Mouse (Mus musculus): ENCODE measurements around the gene Lrch4. TPM values are rescaled to one million over a fixed set of nuclear protein-coding genes. Genes with fewer than 3 reads are reported as not detected.

Gene Lrch4
- 19.1 and 19.3 TPM in 2 replicates for polyA plus RNA-seq (2015; fragmentation: Nextera tagmentation; extraction: Ambion mirVana)

DNA sequence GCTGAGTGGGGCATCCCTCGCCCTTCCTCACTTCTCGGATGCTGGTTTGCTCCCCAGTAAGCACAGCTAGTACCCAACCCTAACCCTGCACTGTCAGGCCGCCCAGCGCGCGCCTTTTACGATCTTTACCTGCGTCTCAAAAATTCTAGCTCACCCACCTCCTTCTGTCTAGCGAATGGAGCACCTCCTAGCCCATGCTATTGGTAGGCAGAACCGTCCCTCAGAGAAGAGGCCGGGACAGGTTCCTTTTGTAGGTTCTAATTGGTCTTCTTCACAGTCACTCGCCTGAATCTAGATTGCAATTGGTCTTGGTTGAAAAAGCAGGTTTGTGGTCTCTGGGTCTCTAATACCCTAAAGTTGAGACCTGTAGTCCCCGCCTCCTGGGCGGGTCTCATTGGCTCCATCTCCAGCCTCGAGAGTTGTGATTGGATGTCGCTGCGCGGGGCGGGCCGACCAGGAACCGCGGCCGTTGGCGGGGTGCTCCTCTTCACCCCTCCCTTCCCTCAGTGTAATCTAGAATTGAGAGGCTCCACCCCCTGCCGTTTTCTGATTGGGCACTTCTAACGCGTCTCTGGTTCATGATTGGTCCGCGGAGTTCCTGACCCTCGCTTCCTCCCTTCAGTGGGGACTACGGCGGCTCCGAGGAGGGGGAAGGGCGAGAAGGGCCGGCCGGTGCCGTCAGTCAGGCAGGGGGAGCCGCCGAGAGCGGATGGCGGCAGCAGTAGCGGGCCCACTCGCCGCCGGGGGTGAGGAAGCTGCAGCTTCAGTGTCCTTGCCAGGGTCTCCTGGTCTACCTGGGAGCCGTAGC lies at the start of gene Lrch4, which contains the start of the genes Fbxo24 and Gm20605:
Gene Lrch4, plus strand, starts transcription at position 624 of the 808 bp plus-strand sequence.
Gene Fbxo24, minus strand, starts transcription at position 505 of the 808 bp plus-strand sequence.
Gene Gm20605, plus strand, starts transcription at position 678 of the 808 bp plus-strand sequence.
- peak within 1 kb of the TSS; percentile 94 for H3K27ac ChIP-seq (ENCODE audit: low read length)
- H3K4me3 ChIP-seq (replicated peaks; ENCODE audit: low read length): peak within 1 kb of the TSS; percentile 98
- H3K36me3 ChIP-seq (ENCODE audit: control insufficient read depth, insufficient read depth): no peaks in the 10 kb centered on the region
- H3K9me3 ChIP-seq (ENCODE audit: control insufficient read depth, low read length): no peaks in the 10 kb centered on the region
- no peaks in the 10 kb centered on the region for H3K27me3 ChIP-seq (replicated peaks; ENCODE audit: control insufficient read depth, insufficient read depth, low read length)
- WGBS: under 1% methylated on average over 45 of the region's 46 CpGs
- H3K4me1 ChIP-seq (replicated peaks; ENCODE audit: control insufficient read depth, insufficient read depth, low read length): peaks cover 26% of the 10 kb centered on the region
- peak within 1 kb of the TSS; percentile 94 for H3K4me2 ChIP-seq (ENCODE audit: low read length)
- H3K9ac ChIP-seq (replicated peaks; ENCODE audit: low read depth, low read length): peak within 1 kb of the TSS; percentile 85
- ATAC-seq: peak; percentile 98

- Histone ChIP-seq H3K9ac (replicated peaks; ENCODE audit: low read depth, low read length) (no peak overlapping the region), H3K4me1 (replicated peaks; ENCODE audit: control insufficient read depth, insufficient read depth, low read length) (no peaks in the 10 kb centered on the region; the same call in 1 of the 2 replicates), H3K36me3 (ENCODE audit: control insufficient read depth, insufficient read depth) (no peaks in the 10 kb centered on the region), H3K9me3 (ENCODE audit: control insufficient read depth, low read length) (no peaks in the 10 kb centered on the region), H3K4me3 (replicated peaks; ENCODE audit: low read length) (no peak overlapping the region), H3K27ac (ENCODE audit: low read length) (no peak overlapping the region), H3K27me3 (replicated peaks; ENCODE audit: control insufficient read depth, insufficient read depth, low read length) (no peaks in the 10 kb centered on the region; the same call in 1 of the 2 replicates), H3K4me2 (ENCODE audit: low read length) (no peak overlapping the region)
- ATAC-seq: no peak
- 87% methylated on average over 6 of the region's 6 CpGs for whole genome bisulfite sequencing
Observed at GRCm38 (mm10) chr5:137580246-137580645, 48.7 kb upstream of the Lrch4 start.

DNA sequence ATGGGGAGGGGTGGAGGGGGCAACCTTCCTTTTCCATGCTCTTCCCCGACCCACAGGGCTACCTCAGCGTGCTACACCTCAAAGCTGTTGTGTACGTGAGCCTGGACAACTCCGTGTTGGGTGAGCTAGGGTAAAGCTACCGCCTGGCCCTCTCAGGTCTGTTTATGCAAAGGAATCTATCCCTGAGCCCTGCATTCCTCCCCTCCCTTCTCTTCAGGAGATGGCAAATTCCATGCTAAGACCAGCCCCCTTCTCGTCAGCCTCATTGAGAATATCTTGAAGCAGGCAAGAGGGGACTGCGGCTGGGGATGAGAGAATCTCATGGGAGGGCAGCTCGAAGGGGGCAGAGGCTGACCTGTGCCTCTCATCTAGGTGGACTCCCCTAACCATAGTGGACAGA lies 46.2 kb upstream of the Lrch4 start:
- no peak overlapping the region for H3K27ac ChIP-seq (ENCODE audit: low read length)
- H3K27me3 ChIP-seq (replicated peaks; ENCODE audit: control insufficient read depth, insufficient read depth, low read length): no peaks in the 10 kb centered on the region; the same call in 1 of the 2 replicates
- WGBS: 51% methylated on average over 8 of the region's 8 CpGs
- no peak overlapping the region for H3K4me3 ChIP-seq (replicated peaks; ENCODE audit: low read length)
- H3K36me3 ChIP-seq (ENCODE audit: control insufficient read depth, insufficient read depth): no peaks in the 10 kb centered on the region
- no peak for ATAC-seq
- no peaks in the 10 kb centered on the region; the same call in 1 of the 2 replicates for H3K4me1 ChIP-seq (replicated peaks; ENCODE audit: control insufficient read depth, insufficient read depth, low read length)
- peak overlapping the region; percentile 53; the same call in 1 of the 2 replicates for H3K4me2 ChIP-seq (ENCODE audit: low read length)
- peak overlapping the region; percentile 61; the same call in 1 of the 2 replicates for H3K9ac ChIP-seq (replicated peaks; ENCODE audit: low read depth, low read length)
- H3K9me3 ChIP-seq (ENCODE audit: control insufficient read depth, low read length): no peaks in the 10 kb centered on the region

DNA sequence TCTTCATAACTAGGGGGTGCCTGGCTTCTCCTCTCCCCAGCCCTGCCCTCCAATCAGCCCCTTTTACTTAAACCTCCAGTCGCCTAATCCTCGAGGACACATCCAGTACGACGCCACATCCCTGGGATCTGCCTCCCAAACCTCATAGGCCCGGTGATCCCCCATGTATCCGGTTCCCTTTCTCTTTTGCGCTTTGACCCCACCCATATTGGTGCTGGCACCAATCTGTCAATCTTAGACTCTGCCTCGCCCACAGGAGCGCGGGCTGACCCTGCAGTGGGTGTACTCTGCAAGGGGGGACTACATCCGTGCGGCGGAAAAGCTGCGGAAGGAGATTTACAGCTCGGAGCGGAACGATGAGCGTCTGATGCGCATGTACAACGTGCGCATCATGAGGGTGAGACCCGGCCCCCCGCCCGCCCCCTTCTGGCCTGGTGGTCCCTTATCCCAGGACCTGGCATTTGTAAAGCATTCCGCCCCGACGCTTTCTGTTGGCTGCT lies 45.2 kb upstream of the Lrch4 start:
- Histone ChIP-seq H3K4me2 (ENCODE audit: low read length) (peak overlapping the region; percentile 53), H3K4me1 (replicated peaks; ENCODE audit: control insufficient read depth, insufficient read depth, low read length) (no peaks in the 10 kb centered on the region; the same call in 1 of the 2 replicates), H3K27ac (ENCODE audit: low read length) (peak overlapping the region; percentile 70), H3K27me3 (replicated peaks; ENCODE audit: control insufficient read depth, insufficient read depth, low read length) (no peaks in the 10 kb centered on the region; the same call in 1 of the 2 replicates), H3K36me3 (ENCODE audit: control insufficient read depth, insufficient read depth) (no peaks in the 10 kb centered on the region), H3K4me3 (replicated peaks; ENCODE audit: low read length) (peak overlapping the region; percentile 48), H3K9ac (replicated peaks; ENCODE audit: low read depth, low read length) (peak overlapping the region; percentile 61), H3K9me3 (ENCODE audit: control insufficient read depth, low read length) (no peaks in the 10 kb centered on the region)
- ATAC-seq: peak; percentile 90
- WGBS: 21% methylated on average over 27 of the region's 27 CpGs

DNA sequence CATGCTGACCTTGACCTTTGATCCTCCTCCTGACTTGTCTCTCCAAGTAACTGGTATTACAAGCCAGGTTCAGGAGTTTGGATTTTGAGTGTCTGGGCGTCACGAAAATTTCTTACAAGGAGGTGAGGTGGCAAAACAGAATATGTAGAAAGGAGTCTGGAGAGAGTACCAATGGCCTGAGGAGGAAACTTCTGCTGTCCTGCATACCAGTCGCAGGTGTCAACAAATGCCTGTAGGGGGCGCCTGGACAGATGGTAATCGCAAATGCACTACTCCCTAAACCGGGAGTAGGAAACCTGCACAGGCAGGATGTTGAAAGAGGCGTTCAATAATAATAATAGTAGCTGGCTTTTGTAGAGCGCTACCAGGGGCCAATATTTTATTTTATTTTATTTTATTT lies 43.9 kb upstream of the Lrch4 start:
- H3K36me3 ChIP-seq (ENCODE audit: control insufficient read depth, insufficient read depth): no peaks in the 10 kb centered on the region
- ATAC-seq: no peak
- H3K4me1 ChIP-seq (replicated peaks; ENCODE audit: control insufficient read depth, insufficient read depth, low read length): no peaks in the 10 kb centered on the region; the same call in 1 of the 2 replicates
- H3K4me2 ChIP-seq (ENCODE audit: low read length): no peak overlapping the region
- no peaks in the 10 kb centered on the region for H3K9me3 ChIP-seq (ENCODE audit: control insufficient read depth, low read length)
- no peak overlapping the region for H3K27ac ChIP-seq (ENCODE audit: low read length)
- H3K4me3 ChIP-seq (replicated peaks; ENCODE audit: low read length): no peak overlapping the region
- H3K27me3 ChIP-seq (replicated peaks; ENCODE audit: control insufficient read depth, insufficient read depth, low read length): no peaks in the 10 kb centered on the region; the same call in 1 of the 2 replicates
- WGBS: 30% methylated on average over 8 of the region's 8 CpGs
- H3K9ac ChIP-seq (replicated peaks; ENCODE audit: low read depth, low read length): no peak overlapping the region

GRCm38 (mm10) chr5:137590507-137590906 lies 38.4 kb upstream of the Lrch4 start:
- no peak for ATAC-seq
- H3K9me3 ChIP-seq (ENCODE audit: control insufficient read depth, low read length): no peaks in the 10 kb centered on the region
- H3K4me3 ChIP-seq (replicated peaks; ENCODE audit: low read length): no peak overlapping the region
- no peaks in the 10 kb centered on the region for H3K4me1 ChIP-seq (replicated peaks; ENCODE audit: control insufficient read depth, insufficient read depth, low read length)
- H3K9ac ChIP-seq (replicated peaks; ENCODE audit: low read depth, low read length): no peak overlapping the region
- no peak overlapping the region for H3K27ac ChIP-seq (ENCODE audit: low read length)
- WGBS: 78% methylated on average over 5 of the region's 5 CpGs
- no peaks in the 10 kb centered on the region for H3K27me3 ChIP-seq (replicated peaks; ENCODE audit: control insufficient read depth, insufficient read depth, low read length)
- no peak overlapping the region for H3K4me2 ChIP-seq (ENCODE audit: low read length)
- H3K36me3 ChIP-seq (ENCODE audit: control insufficient read depth, insufficient read depth): no peaks in the 10 kb centered on the region

DNA sequence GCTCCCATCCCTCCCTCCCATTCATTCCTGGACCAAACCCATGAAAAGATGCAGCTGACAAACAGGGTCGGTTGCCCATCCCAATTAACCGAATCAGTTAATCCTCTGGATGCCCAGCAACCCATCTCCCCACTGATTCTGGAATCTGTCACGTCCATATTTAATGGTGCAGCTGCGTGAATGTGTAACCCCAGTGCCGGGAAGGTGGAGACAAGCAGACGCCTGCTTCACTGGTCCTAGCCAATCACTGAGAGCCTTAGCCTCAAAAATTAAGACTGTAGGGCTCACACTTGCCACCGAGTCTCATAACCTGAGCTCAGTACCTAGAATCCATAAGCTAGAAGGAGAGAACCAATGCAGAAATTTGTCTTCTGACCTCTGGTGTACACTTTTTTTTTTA lies 33.0 kb upstream of the Lrch4 start:
- WGBS: 67% methylated on average over 7 of the region's 7 CpGs
- Histone ChIP-seq H3K9ac (replicated peaks; ENCODE audit: low read depth, low read length) (no peak overlapping the region), H3K4me3 (replicated peaks; ENCODE audit: low read length) (no peak overlapping the region), H3K4me1 (replicated peaks; ENCODE audit: control insufficient read depth, insufficient read depth, low read length) (peaks cover 15% of the 10 kb centered on the region), H3K4me2 (ENCODE audit: low read length) (no peak overlapping the region), H3K27ac (ENCODE audit: low read length) (no peak overlapping the region), H3K36me3 (ENCODE audit: control insufficient read depth, insufficient read depth) (no peaks in the 10 kb centered on the region), H3K9me3 (ENCODE audit: control insufficient read depth, low read length) (no peaks in the 10 kb centered on the region), H3K27me3 (replicated peaks; ENCODE audit: control insufficient read depth, insufficient read depth, low read length) (no peaks in the 10 kb centered on the region)
- ATAC-seq: no peak

DNA sequence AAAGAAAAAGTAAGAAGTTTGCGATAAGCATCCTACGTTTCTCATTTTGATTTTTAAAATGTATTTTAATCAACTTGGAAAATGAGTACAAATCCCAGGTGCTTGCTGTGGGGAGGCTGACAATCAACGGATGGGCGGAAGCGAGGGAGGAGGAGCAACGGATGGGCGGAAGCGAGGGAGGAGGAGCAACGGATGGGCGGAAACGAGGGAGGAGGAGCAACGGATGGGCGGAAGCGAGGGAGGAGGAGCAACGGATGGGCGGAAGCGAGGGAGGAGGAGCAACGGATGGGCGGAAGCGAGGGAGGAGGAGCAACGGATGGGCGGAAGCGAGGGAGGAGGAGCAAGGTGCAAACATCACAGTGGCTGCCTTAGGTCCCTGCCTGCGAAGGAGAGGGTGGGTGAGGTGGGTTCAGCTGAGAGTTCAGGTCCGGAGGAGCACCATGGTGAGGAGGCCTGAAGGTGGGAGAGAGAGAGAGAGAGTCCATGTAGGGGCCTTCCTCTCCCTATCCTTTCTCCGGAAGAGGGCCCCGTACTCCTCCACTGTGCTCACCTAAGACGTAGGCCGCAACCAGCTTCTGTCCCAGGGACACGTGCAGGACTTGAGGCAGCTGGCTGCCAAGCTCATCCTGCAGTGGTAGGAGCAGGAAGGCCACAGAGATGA lies 32.2 kb upstream of the Lrch4 start:
- ATAC-seq: no peak
- Histone ChIP-seq H3K9me3 (ENCODE audit: control insufficient read depth, low read length) (no peaks in the 10 kb centered on the region), H3K27me3 (replicated peaks; ENCODE audit: control insufficient read depth, insufficient read depth, low read length) (no peaks in the 10 kb centered on the region), H3K36me3 (ENCODE audit: control insufficient read depth, insufficient read depth) (no peaks in the 10 kb centered on the region), H3K4me2 (ENCODE audit: low read length) (peak overlapping the region; percentile 13; the same call in 1 of the 2 replicates), H3K4me3 (replicated peaks; ENCODE audit: low read length) (no peak overlapping the region), H3K9ac (replicated peaks; ENCODE audit: low read depth, low read length) (0 out of 2 replicates have a peak overlapping the region, but pooled peaks have one; percentile 8), H3K27ac (ENCODE audit: low read length) (no peak overlapping the region), H3K4me1 (replicated peaks; ENCODE audit: control insufficient read depth, insufficient read depth, low read length) (peaks cover 17% of the 10 kb centered on the region)
- 36% methylated on average over 28 of the region's 30 CpGs for WGBS

DNA sequence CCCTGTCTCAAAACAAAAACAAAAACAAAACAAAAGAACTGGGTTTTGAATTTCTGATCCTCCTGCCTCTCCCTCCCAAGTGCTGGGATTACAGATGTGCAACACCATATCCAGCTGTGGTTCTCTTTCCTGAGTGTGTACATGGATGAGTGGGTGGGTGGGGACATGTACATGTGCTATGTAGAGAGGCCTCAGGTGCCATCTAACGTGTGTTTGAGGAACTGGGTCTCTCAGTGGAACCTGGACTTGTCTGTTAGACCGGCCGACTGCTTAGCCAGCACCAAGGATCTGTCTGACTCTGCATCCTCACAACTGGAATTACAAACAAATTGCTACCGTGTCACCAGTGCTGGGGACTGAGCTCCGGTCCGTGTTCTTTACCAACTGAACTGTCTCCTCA lies 31.3 kb upstream of the Lrch4 start:
- Histone ChIP-seq H3K4me2 (ENCODE audit: low read length) (no peak overlapping the region), H3K27ac (ENCODE audit: low read length) (no peak overlapping the region), H3K36me3 (ENCODE audit: control insufficient read depth, insufficient read depth) (no peaks in the 10 kb centered on the region), H3K9me3 (ENCODE audit: control insufficient read depth, low read length) (no peaks in the 10 kb centered on the region), H3K4me1 (replicated peaks; ENCODE audit: control insufficient read depth, insufficient read depth, low read length) (peaks cover 23% of the 10 kb centered on the region), H3K4me3 (replicated peaks; ENCODE audit: low read length) (no peak overlapping the region), H3K9ac (replicated peaks; ENCODE audit: low read depth, low read length) (no peak overlapping the region), H3K27me3 (replicated peaks; ENCODE audit: control insufficient read depth, insufficient read depth, low read length) (no peaks in the 10 kb centered on the region)
- no peak for ATAC-seq
- 93% methylated on average over 6 of the region's 6 CpGs for WGBS
